8 mouse cellular contexts compared by ENCODE assay signal in genomic region chr12:73779332-73780231, GRCm38 (mm10).
DNase-seq lines count a peak whose midpoint lies in the region; ATAC-seq and TF ChIP-seq lines count a peak whose summit lies in the region.

No protein-coding gene starts in this region.

- H3K4me2 ChIP-seq in neural tube, embryonic 15.5 days = no peak overlapping the region

- WGBS in kidney, adult 2 months = 50% methylated on average over 13 of the region's 13 CpGs
- 51% methylated on average over 13 of the region's 13 CpGs for WGBS in neural tube, embryonic 15.5 days
- 85% methylated on average over 13 of the region's 13 CpGs for WGBS in forebrain, embryonic 10.5 days

- no peak overlapping the region for H3K9ac ChIP-seq in neural tube, embryonic 15.5 days (replicated peaks)

- H3K27me3 ChIP-seq in kidney, adult 2 months (replicated peaks; ENCODE audit: control insufficient read depth, insufficient read depth, low read length) = no peaks in the 10 kb centered on the region
- H3K27me3 ChIP-seq in Patski = no peaks in the 10 kb centered on the region
- H3K27me3 ChIP-seq in neural tube, embryonic 15.5 days (replicated peaks) = no peaks in the 10 kb centered on the region
- no peaks in the 10 kb centered on the region for H3K27me3 ChIP-seq in forebrain, embryonic 10.5 days (ENCODE audit: poor library complexity, severe bottlenecking)

- peak; percentile 54 for ATAC-seq in Patski
- peak; percentile 35; the same call in 1 of the 2 replicates for ATAC-seq in neural tube, embryonic 15.5 days (ENCODE audit: low FRiP score)

- no peaks in the 10 kb centered on the region for H3K36me3 ChIP-seq in kidney, adult 2 months (ENCODE audit: control insufficient read depth, insufficient read depth, low read length)
- H3K36me3 ChIP-seq in neural tube, embryonic 15.5 days = no peaks in the 10 kb centered on the region
- H3K36me3 ChIP-seq in forebrain, embryonic 10.5 days (replicated peaks) = no peaks in the 10 kb centered on the region

- H3K27ac ChIP-seq in kidney, adult 2 months (ENCODE audit: insufficient read depth, low read depth, low read length) = no peak overlapping the region
- peak overlapping the region; percentile 4 for H3K27ac ChIP-seq in neural tube, embryonic 15.5 days (replicated peaks)
- no peak overlapping the region for H3K27ac ChIP-seq in forebrain, embryonic 10.5 days

- DNase-seq in kidney, adult 2 months = peak; percentile 37
- DNase-seq in kidney, adult 9 months = no peak
- DNase-seq in Patski (ENCODE audit: low read depth, low spot score) (no peak), liver (peak; percentile 46)
- DNase-seq in heart, adult 8-10 months (ENCODE audit: low spot score) = peak; percentile 75
- no peak for DNase-seq in left cerebral cortex, postnatal 4 days
- DNase-seq in forebrain, embryonic 10.5 days (ENCODE audit: extremely low spot score, low spot score) = no peak

- H3K4me1 ChIP-seq in kidney, adult 2 months (ENCODE audit: control insufficient read depth, insufficient read depth, low read length) = no peaks in the 10 kb centered on the region
- H3K4me1 ChIP-seq in neural tube, embryonic 15.5 days = peaks cover 9% of the 10 kb centered on the region
- H3K4me1 ChIP-seq in forebrain, embryonic 10.5 days = no peaks in the 10 kb centered on the region

- in situ Hi-C loops in Patski (cut with MboI; ENCODE audit: low pct_unique_long_range_greater_than_20kb) = no loop called here

- POLR2A ChIA-PET in Patski (lab: Charles Lee) = interaction anchor here (0.6 to 0.7 kb wide), 2 partner anchors 19 to 35 kb away, joined by 3 to 4 read pairs; no protein-coding TSS in a partner anchor

- intact Hi-C loops in left cerebral cortex, postnatal 4 days (cut with DNase I) = no loop called here

- no peaks in the 10 kb centered on the region for H3K9me3 ChIP-seq in neural tube, embryonic 15.5 days (replicated peaks)
- H3K9me3 ChIP-seq in forebrain, embryonic 10.5 days = no peaks in the 10 kb centered on the region

- no peak overlapping the region for H3K4me3 ChIP-seq in kidney, adult 2 months (ENCODE audit: insufficient read depth, low read depth, low read length)
- no peak overlapping the region for H3K4me3 ChIP-seq in neural tube, embryonic 15.5 days (replicated peaks)
- H3K4me3 ChIP-seq in forebrain, embryonic 10.5 days = no peak overlapping the region

- TF ChIP-seq POLR2A in kidney, adult 2 months (IDR thresholded peaks at IDR 0.05; ENCODE audit: low read depth, low read length) = no peak

- CTCF ChIA-PET in Patski (lab: Charles Lee) = interaction anchor here (0.9 to 1.0 kb wide), 2 partner anchors 9 to 47 kb away, joined by 3 read pairs; no protein-coding TSS in a partner anchor

- TF ChIP-seq CTCF in kidney, adult 2 months (conservative IDR thresholded peaks at IDR 0.05; ENCODE audit: insufficient read depth, insufficient read length, low read depth, low read length) = 0 out of 2 replicates have a peak, but pooled peaks have one; percentile 3
- no peak for TF ChIP-seq CTCF in Patski (IDR thresholded peaks at IDR 0.05)

Comparison
In these comparisons a context has a peak if more than half of its experiments do, and no peak if none do; other contexts are left out.
1. DNase-seq: peak in kidney, adult 2 months (single experiment), heart, adult 8-10 months (single experiment) and liver (single experiment); none in kidney, adult 9 months (single experiment), Patski (single experiment), left cerebral cortex, postnatal 4 days (single experiment) and forebrain, embryonic 10.5 days (single experiment).